Mouse (Mus musculus) mouse trophoblast stem cell (cell line): ENCODE results near the gene Trak1.

Experiments
- in situ Hi-C, 2 experiments: fragments of 300-500 bp; cut with MseI, MboI; formaldehyde crosslinking; loops; 2 replicates in 1 of 2; 3 replicates in 1 of 2; pipeline ENCODE4 v1.15.1; 2025

The Trak1 gene

GRCm38 (mm10) chr9:121475488-121476452, 178.5 kb downstream of the Trak1 start:
- in situ Hi-C loops = loop anchor here in 1 of 2 experiments (5.0 kb wide), 1 partner anchor 207 kb away; no protein-coding TSS in a partner anchor

GRCm38 (mm10) chr9:121477305-121477911, 180.1 kb downstream of the Trak1 start:
- in situ Hi-C loops = loop anchor here in 1 of 2 experiments (5.0 kb wide), 1 partner anchor 205 kb away; no protein-coding TSS in a partner anchor

GRCm38 (mm10) chr9:121479453-121479852, 182.2 kb downstream of the Trak1 start:
- in situ Hi-C loops = loop anchor here in 1 of 2 experiments (5.0 kb wide), 1 partner anchor 203 kb away; no protein-coding TSS in a partner anchor

- in situ Hi-C loops = no loop called here
Observed at GRCm38 (mm10) chr9:121487216-121487615, 189.9 kb downstream of the Trak1 start.

- in situ Hi-C loops = no loop called here
Observed at GRCm38 (mm10) chr9:121491592-121492240, 194.4 kb downstream of the Trak1 start.

GRCm38 (mm10) chr9:121494006-121494767, 196.9 kb downstream of the Trak1 start:
- in situ Hi-C loops = no loop called here

GRCm38 (mm10) chr9:121495529-121495928, 198.2 kb downstream of the Trak1 start, which contains the start of gene Cck:
Cck (minus strand) TSS chr9:121495694.
- in situ Hi-C loops = no loop called here

- in situ Hi-C loops = no loop called here
Observed at GRCm38 (mm10) chr9:121496102-121496501, 198.8 kb downstream of the Trak1 start.

GRCm38 (mm10) chr9:121505346-121505745, 208.0 kb downstream of the Trak1 start:
- in situ Hi-C loops = no loop called here

GRCm38 (mm10) chr9:121506478-121507180, 209.3 kb downstream of the Trak1 start:
- in situ Hi-C loops = no loop called here

GRCm38 (mm10) chr9:121511911-121512310, 214.6 kb downstream of the Trak1 start:
- in situ Hi-C loops = no loop called here

GRCm38 (mm10) chr9:121514462-121514861, 217.2 kb downstream of the Trak1 start:
- in situ Hi-C loops = no loop called here

GRCm38 (mm10) chr9:121520047-121520446, 222.7 kb downstream of the Trak1 start:
- in situ Hi-C loops = no loop called here
